8 mouse cellular contexts compared by ENCODE assay signal in the genomic region with DNA sequence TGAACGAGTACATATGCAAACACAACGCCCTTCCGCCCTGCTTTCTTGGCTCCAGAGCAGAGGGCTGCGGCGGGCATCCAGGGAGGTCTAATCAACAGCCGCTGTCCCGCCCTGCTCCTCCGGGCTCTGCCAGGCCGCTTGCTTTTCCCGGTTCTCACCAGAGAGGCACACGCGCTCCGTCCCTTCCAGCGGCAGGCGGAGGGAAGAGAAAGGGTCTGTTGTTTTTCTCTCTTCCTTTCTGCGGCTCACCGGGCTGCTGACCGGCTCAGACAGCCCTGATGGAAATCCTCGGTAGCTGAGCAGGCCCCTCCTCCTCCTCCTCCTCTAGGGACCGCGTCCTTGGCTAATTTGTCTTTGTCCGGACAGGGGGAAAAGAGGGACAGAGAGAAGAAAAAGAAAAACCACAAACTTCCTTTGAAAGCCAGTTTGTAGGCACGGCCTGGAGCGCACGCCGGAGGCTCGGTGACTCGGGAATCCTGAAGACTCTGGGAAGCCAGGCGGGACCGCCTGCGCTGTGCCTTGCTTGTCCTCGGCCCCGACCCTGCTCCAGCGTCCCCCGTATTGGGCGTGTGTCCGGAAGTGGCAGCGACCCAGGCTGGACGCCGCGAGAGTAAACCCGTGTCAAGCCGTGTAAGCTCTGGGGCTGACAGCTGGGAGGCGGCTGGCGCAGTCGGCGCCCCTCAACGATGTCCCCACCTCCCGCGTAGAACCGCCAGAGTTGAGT. TPM values are rescaled to one million over a fixed set of nuclear protein-coding genes. Genes with fewer than 3 reads are reported as not detected.
A peak's percentile ranks its signal among the peaks of the same experiment; 100 is the strongest.
DNase-seq lines count a peak whose midpoint lies in the region; ATAC-seq and TF ChIP-seq lines count a peak whose summit lies in the region.

No protein-coding gene starts in this region.

- peak overlapping the region; percentile 73 for H3K4me3 ChIP-seq in hindbrain, embryonic 13.5 days
- peak overlapping the region; percentile 57 for H3K4me3 ChIP-seq in left cerebral cortex, adult 2 months

- no peaks in the 10 kb centered on the region for H3K9me3 ChIP-seq in hindbrain, embryonic 13.5 days

- H3K27ac ChIP-seq in hindbrain, embryonic 13.5 days: peak overlapping the region; percentile 95
- peak overlapping the region; percentile 97 for H3K27ac ChIP-seq in left cerebral cortex, adult 2 months

- peak; percentile 93 for DNase-seq in NIH3T3 (ENCODE audit: low read depth)
- DNase-seq in cerebellum, postnatal 10 days: peak; percentile 91 to 92
- peak; percentile 56 to 63 for DNase-seq in frontal cortex, postnatal 14 days (ENCODE audit: low spot score in 2 of 2)
- peak; percentile 70 for DNase-seq in left cerebral cortex, adult 2 months (ENCODE audit: extremely low spot score in 1 of 2, low spot score in 2 of 2)
- DNase-seq in right cerebral cortex, adult 2 months (ENCODE audit: low spot score in 2 of 2): peak; percentile 72 to 75
- DNase-seq in urinary bladder, postnatal 10 days (ENCODE audit: low spot score): peak; percentile 43

- no peaks in the 10 kb centered on the region for H3K27me3 ChIP-seq in hindbrain, embryonic 13.5 days

- peak overlapping the region; percentile 85 for H3K4me2 ChIP-seq in hindbrain, embryonic 13.5 days

- H3K36me3 ChIP-seq in hindbrain, embryonic 13.5 days: peaks cover 10% of the 10 kb centered on the region

- peak; percentile 65 for ATAC-seq in hindbrain, embryonic 13.5 days (ENCODE audit: low FRiP score)
- peak; percentile 39 for ATAC-seq in megakaryocyte, adult 5-6 weeks (ENCODE audit: poor library complexity, severe bottlenecking)

- peaks cover 39% of the 10 kb centered on the region for H3K4me1 ChIP-seq in hindbrain, embryonic 13.5 days (replicated peaks)

- peak overlapping the region; percentile 89 for H3K9ac ChIP-seq in hindbrain, embryonic 13.5 days

- intact Hi-C loops in left cerebral cortex, adult 2 months (cut with DNase I): loop anchor here (2.0 to 5.0 kb wide), 3 partner anchors 30 to 152 kb away; a partner anchor contains a TSS

- under 1% methylated on average over 51 of the region's 51 CpGs for whole genome bisulfite sequencing in hindbrain, embryonic 13.5 days

- peak; percentile 36 for TF ChIP-seq CTCF in left cerebral cortex, adult 2 months (IDR thresholded peaks at IDR 0.05)

RNA-seq across cellular contexts. Expression of a gene that starts 1.2 kb away (rescaled TPM):
- polyA plus RNA-seq in hindbrain, embryonic 13.5 days (2015; fragmentation: Nextera tagmentation; extraction: Ambion mirVana): 50.3 and 51.8 TPM in 2 replicates
- 10 to 100 TPM; 22.1 to 23.5 TPM for total RNA-seq in left cerebral cortex, adult 2 months (2021)
- total RNA-seq in megakaryocyte, adult 5-6 weeks (2015): 12.4 and 14.5 TPM in 2 replicates
- 7.8 and 10.2 TPM in 2 replicates for total RNA-seq in megakaryocyte, adult 5-6 weeks (2017)

RNA-seq across cellular contexts. Expression of a gene that starts 1.9 kb away (rescaled TPM):
- 42.2 and 43.0 TPM in 2 replicates for polyA plus RNA-seq in hindbrain, embryonic 13.5 days (2015; fragmentation: Nextera tagmentation; extraction: Ambion mirVana)
- total RNA-seq in left cerebral cortex, adult 2 months (2021): 10 to 100 TPM; 19.9 to 21.5 TPM
- 49.5 and 55.2 TPM in 2 replicates for total RNA-seq in megakaryocyte, adult 5-6 weeks (2015)
- 44.0 and 54.1 TPM in 2 replicates for total RNA-seq in megakaryocyte, adult 5-6 weeks (2017)

RNA-seq across cellular contexts. Expression of a gene that starts 23.9 kb away (rescaled TPM):
- polyA plus RNA-seq in hindbrain, embryonic 13.5 days (2015; fragmentation: Nextera tagmentation; extraction: Ambion mirVana): 0.31 and 0.38 TPM in 2 replicates
- total RNA-seq in left cerebral cortex, adult 2 months (2021): under 1 TPM; 0.61 to 1.00 TPM
- 3.0 and 3.8 TPM in 2 replicates for total RNA-seq in megakaryocyte, adult 5-6 weeks (2015)
- 1.9 and 2.4 TPM in 2 replicates for total RNA-seq in megakaryocyte, adult 5-6 weeks (2017)

RNA-seq across cellular contexts. Expression of a gene that starts 31.6 kb away (rescaled TPM):
- polyA plus RNA-seq in hindbrain, embryonic 13.5 days (2015; fragmentation: Nextera tagmentation; extraction: Ambion mirVana): 91.8 and 93.7 TPM in 2 replicates
- total RNA-seq in left cerebral cortex, adult 2 months (2021): 10 to 100 TPM; 37.4 to 42.2 TPM
- total RNA-seq in megakaryocyte, adult 5-6 weeks (2015): 184 and 191 TPM in 2 replicates
- 86.0 and 107 TPM in 2 replicates for total RNA-seq in megakaryocyte, adult 5-6 weeks (2017)

RNA-seq across cellular contexts. Expression of a gene that starts 32.0 kb away (rescaled TPM):
- 0.13 and 0.25 TPM in 2 replicates for polyA plus RNA-seq in hindbrain, embryonic 13.5 days (2015; fragmentation: Nextera tagmentation; extraction: Ambion mirVana)
- under 1 TPM; 0.61 to 0.87 TPM for total RNA-seq in left cerebral cortex, adult 2 months (2021)
- total RNA-seq in megakaryocyte, adult 5-6 weeks (2015): not detected in 2 replicates
- total RNA-seq in megakaryocyte, adult 5-6 weeks (2017): not detected in 2 replicates

Comparison
In these comparisons a context has a peak if more than half of its experiments do, and no peak if none do; other contexts are left out.
1. Peak in every context shown above with its lines: DNase-seq, ATAC-seq, H3K4me3 ChIP-seq and H3K27ac ChIP-seq.
2. DNase-seq: peak in every context shown above with its lines; median percentile 93 in NIH3T3; 92 in cerebellum, postnatal 10 days; 74 in right cerebral cortex, adult 2 months; 70 in left cerebral cortex, adult 2 months; 60 in frontal cortex, postnatal 14 days; 43 in urinary bladder, postnatal 10 days.